Mouse (Mus musculus) heart, postnatal 36 days (tissue): Measurements from ENCODE around the gene Bco1. TPM values are rescaled to one million over a fixed set of nuclear protein-coding genes. Genes with fewer than 3 reads are reported as not detected.

ENCODE experiments used
- DNase-seq, 2 experiments: peaks; one replicate each; pipeline ENCODE4 v3.0.0; 2021 to 2022
- intact Hi-C: fragments of 180-260 bp; cut with DNase I; formaldehyde crosslinking; loops from one replicate; pipeline ENCODE4 v1.15.1; 2025
- total RNA-seq, 2 experiments: library from RNA; stranded (reverse); gene quantifications; 2 replicates each; pipeline ENCODE4 v1.2.3; 2021

Bco1 gene
- total RNA-seq, 2 experiments from 2014 or later, result not detected

DNA sequence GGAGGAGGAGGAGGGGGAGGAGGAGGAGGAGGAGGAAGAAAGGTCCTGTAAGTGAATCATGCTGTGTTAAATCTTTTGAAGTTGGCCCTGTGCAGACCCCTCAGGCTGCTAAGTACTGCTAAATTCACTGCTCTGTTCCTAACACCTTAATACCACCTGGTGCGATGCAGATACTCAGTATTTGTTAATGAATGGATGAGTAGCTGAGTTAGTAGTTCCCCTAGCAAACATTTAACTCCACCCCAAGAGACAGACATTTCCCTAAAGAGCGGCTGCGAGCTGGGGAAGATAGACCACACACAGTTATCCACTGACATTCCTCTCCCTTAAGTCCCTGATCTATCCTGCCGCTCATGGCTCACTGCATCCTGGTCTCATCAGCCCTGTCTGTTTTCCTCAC is 40.7 kb downstream of the Bco1 start:
- no peak for DNase-seq
- intact Hi-C loops, result no loop called here

- DNase-seq, result no peak
- intact Hi-C loops, result no loop called here
Observed at GRCm38 (mm10) chr8:117136763-117137162, 41.1 kb downstream of the Bco1 start.

GRCm38 (mm10) chr8:117137357-117137756 is 41.7 kb downstream of the Bco1 start:
- intact Hi-C loops, result no loop called here
- DNase-seq, result no peak

DNA sequence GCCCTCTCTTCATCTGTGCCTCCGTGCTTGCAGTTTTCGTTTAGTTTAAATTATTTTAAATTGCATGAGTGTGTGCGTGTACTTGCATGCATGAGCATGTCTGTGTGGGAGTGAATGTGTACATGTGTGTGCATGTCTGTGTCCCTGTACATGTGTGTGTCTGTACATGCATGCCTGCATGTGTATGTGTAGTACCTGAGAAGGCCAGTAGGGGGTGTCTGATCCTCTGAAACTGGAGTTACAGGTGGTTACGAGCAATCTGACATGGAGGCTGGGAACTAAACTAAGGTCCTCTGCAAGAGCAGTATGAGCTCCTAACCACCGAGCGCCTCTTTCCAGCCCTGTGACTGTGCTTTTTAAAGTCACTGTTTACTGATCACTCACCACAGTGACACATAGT is 52.9 kb downstream of the Bco1 start:
- DNase-seq, result no peak
- intact Hi-C loops, result no loop called here

GRCm38 (mm10) chr8:117156149-117156548 is 60.5 kb downstream of the Bco1 start:
- DNase-seq, result no peak
- intact Hi-C loops, result loop anchor here (2.0 to 5.0 kb wide), 2 partner anchors 103 to 164 kb away; partner anchors contain the start of gene Gcsh

GRCm38 (mm10) chr8:117156866-117157768 is 61.5 kb downstream of the Bco1 start:
- intact Hi-C loops, result loop anchor here (2.0 to 5.0 kb wide), 2 partner anchors 102 to 165 kb away; partner anchors contain the start of gene Gcsh
- DNase-seq, result no peak

DNA sequence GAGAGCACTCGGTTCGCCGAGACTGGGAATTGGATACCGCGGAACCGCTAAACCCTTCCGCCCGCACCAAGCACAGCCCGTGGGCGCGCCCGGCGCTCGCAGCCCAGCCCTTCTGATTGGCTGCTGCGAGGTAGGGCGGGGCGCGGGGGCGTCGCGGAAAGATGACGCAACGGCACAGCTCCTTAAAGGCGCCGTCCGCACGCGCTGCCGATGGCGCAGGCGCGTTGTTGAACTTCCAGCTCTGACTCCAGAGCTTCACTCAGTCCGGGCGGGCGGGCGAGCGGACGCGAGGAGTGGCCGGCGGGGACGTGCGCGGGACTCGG is 62.1 kb downstream of the Bco1 start:
- intact Hi-C loops, result loop anchor here (2.0 to 5.0 kb wide), 2 partner anchors 101 to 165 kb away; partner anchors contain the start of gene Gcsh
- DNase-seq, result peak; percentile 98 to 99

DNA sequence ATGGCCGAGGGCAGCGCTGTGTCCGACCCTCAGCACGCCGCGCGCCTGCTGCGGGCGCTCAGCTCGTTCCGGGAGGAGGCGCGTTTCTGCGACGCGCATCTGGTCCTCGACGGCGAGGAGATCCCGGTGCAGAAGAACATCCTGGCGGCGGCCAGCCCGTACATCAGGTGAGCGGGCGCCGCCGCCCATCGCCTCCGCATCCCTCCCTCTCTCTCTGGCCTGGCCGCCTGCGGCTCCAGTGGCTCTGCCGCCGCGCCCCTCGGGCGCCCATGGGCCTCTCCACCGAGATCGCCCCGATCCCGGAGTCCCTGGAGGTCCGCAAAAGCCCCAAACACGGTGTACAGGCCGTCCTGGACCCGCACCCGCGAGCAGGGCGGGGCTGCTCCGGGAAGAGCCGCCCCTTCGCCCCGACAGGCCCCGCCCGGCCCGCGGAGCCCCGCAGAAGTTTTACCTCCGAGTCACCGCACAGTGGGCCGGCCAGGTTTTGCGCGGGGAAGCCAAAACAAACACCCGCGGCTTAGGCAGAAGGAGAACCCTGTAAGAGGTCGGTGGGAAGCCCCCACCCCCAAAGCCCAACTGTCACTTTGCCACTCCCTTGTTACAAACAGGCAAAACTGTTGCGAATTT is 62.6 kb downstream of the Bco1 start, which contains the start of gene Gan:
TSS of gene Gan (plus strand) at position 1 of the 627 bp plus-strand sequence.
- DNase-seq, result peak; percentile 42 to 51
- intact Hi-C loops, result loop anchor here (5.0 kb wide), 1 partner anchor 166 kb away; the partner anchor contains the start of gene Gcsh

DNA sequence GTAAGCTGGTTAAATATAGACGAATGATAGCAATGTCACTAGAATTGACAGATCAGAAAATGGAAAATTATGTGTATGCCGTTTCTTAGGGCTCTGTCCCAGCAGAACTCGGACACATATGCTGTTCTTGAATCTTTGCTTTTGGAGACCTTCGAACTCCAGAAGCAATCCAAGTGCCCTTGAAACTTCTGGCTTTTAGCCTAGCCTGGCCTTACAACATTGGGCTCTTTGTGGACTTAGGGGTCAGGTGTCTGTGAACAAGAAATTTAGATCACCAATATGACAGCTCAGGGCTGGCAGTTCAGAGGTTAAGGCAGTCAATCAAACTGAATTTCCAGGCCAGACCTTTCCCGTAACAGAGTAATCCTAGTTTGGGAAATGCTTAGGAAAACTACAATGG is 63.4 kb downstream of the Bco1 start:
- intact Hi-C loops, result loop anchor here (5.0 kb wide), 1 partner anchor 167 kb away; the partner anchor contains the start of gene Gcsh
- no peak for DNase-seq

DNA sequence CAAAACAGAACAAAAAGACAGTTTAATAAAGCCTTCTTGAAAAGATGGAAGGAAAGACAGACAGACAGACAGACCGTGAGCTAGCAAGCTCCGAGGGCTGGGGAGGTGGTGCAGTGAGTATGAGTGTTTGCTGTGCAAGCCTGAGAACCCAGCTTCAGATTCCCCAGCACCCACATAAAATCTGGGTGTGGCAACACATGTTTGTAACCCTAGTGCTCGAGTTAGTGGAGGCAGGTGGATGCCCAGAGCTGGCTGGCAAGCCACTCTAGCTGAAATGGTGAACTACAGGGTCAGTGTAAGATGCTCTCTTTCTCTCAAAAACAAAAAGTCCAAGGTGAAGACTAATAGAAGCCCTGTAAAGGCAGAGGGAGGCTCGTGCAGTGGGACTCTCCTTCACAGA is 69.3 kb downstream of the Bco1 start:
- intact Hi-C loops, result no loop called here
- no peak for DNase-seq

DNA sequence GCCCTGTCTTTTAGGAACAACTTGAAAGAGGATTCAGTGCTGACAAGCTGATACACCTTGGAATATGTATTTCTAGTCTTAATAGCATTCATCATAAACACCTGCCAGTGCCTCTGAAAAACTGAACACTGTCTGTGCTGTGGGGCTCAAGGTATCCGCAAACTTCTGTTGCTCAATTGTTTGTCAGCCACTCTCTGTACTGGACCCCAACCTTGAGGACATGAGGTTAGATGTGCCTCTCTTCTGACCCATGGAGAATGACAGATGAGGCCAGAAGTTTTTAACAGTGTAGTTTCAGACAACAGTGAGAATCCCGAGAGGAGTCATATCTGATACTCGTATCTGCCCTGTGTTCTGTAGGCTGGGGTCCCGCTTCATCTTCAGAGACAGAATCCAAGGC is 69.9 kb downstream of the Bco1 start:
- intact Hi-C loops, result no loop called here

GRCm38 (mm10) chr8:117166515-117166914 is 70.9 kb downstream of the Bco1 start:
- no peak for DNase-seq
- intact Hi-C loops, result no loop called here

More for the DNA sequence above, 69.9 kb downstream of the Bco1 start:
- DNase-seq, result no peak

- intact Hi-C loops, result no loop called here
- no peak for DNase-seq
Observed at GRCm38 (mm10) chr8:117167243-117167883, 71.7 kb downstream of the Bco1 start.

- DNase-seq, result no peak
- intact Hi-C loops, result no loop called here
Observed at GRCm38 (mm10) chr8:117168378-117168777, 72.7 kb downstream of the Bco1 start.

- intact Hi-C loops, result no loop called here
- DNase-seq, result no peak
Observed at GRCm38 (mm10) chr8:117171826-117172225, 76.2 kb downstream of the Bco1 start.

DNA sequence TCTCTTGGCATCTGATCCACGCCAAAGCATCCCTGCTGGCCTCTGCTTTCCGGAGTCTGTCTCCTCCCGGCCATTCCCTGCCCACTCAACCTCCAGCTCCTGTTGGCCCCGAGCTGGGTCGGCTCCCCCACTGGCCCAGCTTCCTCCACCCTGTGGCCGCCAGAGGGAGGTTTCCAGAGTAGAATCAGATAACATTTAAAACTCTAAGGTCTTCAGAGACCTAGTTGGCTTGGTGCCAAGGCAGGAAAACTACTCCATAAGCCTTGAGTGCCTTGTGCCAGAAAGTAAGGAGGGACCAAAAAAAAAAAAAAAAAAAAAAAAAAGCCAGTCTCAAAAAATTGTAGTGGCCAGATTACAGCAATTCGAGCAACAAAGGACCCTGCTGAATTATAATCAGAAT is 77.2 kb downstream of the Bco1 start:
- peak; percentile 36 to 47 for DNase-seq
- intact Hi-C loops, result no loop called here

GRCm38 (mm10) chr8:117173690-117174089 is 78.0 kb downstream of the Bco1 start:
- DNase-seq, result no peak
- intact Hi-C loops, result no loop called here

DNA sequence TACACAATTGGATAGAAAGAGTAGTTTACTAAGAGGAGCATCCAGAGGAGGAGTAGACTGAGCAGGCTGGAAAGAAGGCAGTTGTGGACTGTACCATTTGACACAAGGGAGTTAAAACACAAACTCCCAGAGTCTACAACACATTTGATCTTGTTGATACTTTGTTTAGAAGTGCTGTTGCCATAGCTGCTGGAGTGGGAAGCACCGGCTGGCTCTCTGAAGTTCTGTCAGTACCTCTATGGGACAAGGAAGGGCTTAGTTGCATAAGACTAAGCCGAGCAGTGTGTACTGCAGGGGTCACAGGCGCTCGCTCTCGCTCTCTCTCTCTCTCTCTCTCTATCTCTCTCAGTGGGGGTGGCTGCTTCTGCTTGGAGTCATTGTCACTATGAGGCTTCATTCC is 78.9 kb downstream of the Bco1 start:
- no peak for DNase-seq
- intact Hi-C loops, result no loop called here

GRCm38 (mm10) chr8:117176308-117176707 is 80.7 kb downstream of the Bco1 start:
- intact Hi-C loops, result no loop called here
- no peak for DNase-seq

- intact Hi-C loops, result no loop called here
- no peak for DNase-seq
Observed at GRCm38 (mm10) chr8:117177236-117177635, 81.6 kb downstream of the Bco1 start.

DNA sequence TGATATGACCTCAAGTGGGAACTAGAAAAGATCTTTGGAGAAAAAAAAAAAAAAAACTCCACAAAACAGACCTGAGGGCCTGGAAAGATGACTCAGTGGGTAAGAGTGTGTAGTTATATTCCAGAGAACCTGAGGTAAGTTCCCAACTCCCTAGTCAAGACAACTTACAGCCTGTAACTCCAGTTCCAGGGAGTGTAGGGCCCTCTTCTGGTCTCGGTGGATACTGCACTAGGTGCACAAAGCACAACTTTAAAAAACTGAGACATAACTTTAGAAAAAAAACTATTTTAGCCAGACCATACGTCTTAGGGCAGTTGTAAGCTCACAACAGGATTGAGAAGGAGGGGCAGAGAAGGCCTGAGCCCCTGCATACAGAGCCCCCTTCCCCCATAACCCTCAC is 82.4 kb downstream of the Bco1 start:
- DNase-seq, result no peak
- intact Hi-C loops, result no loop called here
